Mouse (Mus musculus) limb, embryonic 14.5 days (tissue): ENCODE results near the gene Smad3. TPM values are rescaled to one million over a fixed set of nuclear protein-coding genes. Genes with fewer than 3 reads are reported as not detected.

Experiments
- ATAC-seq: fragments of 200-750 bp; cut with Nextera tagmentation; 2 replicates; pipeline ENCODE4 v1.8.0; 2017; ENCODE audit warnings: low read depth, moderate number of reproducible peaks, moderate TSS enrichment; ENCODE audit not compliant: low FRiP score
- DNase-seq: peaks from one replicate; pipeline ENCODE4 v3.0.0-alpha.2; 2015; ENCODE audit warnings: low spot score
- H3K27ac ChIP-seq: fragments of 300-500 bp; sonication (generic); replicated peaks from 2 replicates; pipeline ENCODE4 v1.5.1; 2014; ENCODE audit warnings: low read depth, mild to moderate bottlenecking, low read length, moderate library complexity, mixed read lengths
- H3K27me3 ChIP-seq: fragments of 300-500 bp; sonication (generic); 2 replicates; pipeline ENCODE4 v1.6.1; 2014; ENCODE audit warnings: low read length, mixed read lengths; ENCODE audit not compliant: control insufficient read depth, insufficient read depth
- H3K36me3 ChIP-seq: fragments of 300-500 bp; sonication (generic); 2 replicates; pipeline ENCODE4 v1.6.1; 2014; ENCODE audit warnings: mild to moderate bottlenecking, low read length, moderate library complexity, mixed read lengths; ENCODE audit not compliant: control insufficient read depth, insufficient read depth
- H3K4me1 ChIP-seq: fragments of 300-500 bp; sonication (generic); 2 replicates; pipeline ENCODE4 v1.6.1; 2014; ENCODE audit warnings: antibody characterized with exemption, low read length, mixed read lengths; ENCODE audit not compliant: control insufficient read depth, insufficient read depth
- H3K4me2 ChIP-seq: fragments of 300-500 bp; sonication (generic); replicated peaks from 2 replicates; pipeline ENCODE4 v1.6.1; 2014; ENCODE audit warnings: low read depth, mild to moderate bottlenecking, low read length, moderate library complexity; ENCODE audit not compliant: severe bottlenecking
- H3K4me3 ChIP-seq: fragments of 300-500 bp; sonication (generic); replicated peaks from 2 replicates; pipeline ENCODE4 v1.5.1; 2014; ENCODE audit warnings: low read length
- H3K9ac ChIP-seq: fragments of 300-500 bp; sonication (generic); 2 replicates; pipeline ENCODE4 v1.6.1; 2014; ENCODE audit warnings: mild to moderate bottlenecking, low read depth, low read length, moderate library complexity; ENCODE audit not compliant: severe bottlenecking
- H3K9me3 ChIP-seq: fragments of 300-500 bp; sonication (generic); 2 replicates; pipeline ENCODE4 v1.6.1; 2016; ENCODE audit warnings: low read length; ENCODE audit not compliant: control insufficient read depth
- POLR2A ChIP-seq: fragments of 200-500 bp; IDR thresholded peaks from 2 replicates; pipeline ENCODE4 v1.8.0; 2012; ENCODE audit warnings: inconsistent platforms, mild to moderate bottlenecking, moderate library complexity, borderline replicate concordance; ENCODE audit not compliant: insufficient read depth, insufficient read length; ENCODE audit errors: extremely low read depth
- WGBS: fragments of 180-500 bp; shearing (Covaris S2); extraction: QIAGEN DNeasy Blood & Tissue Kit; methylation state at CpG from one replicate; pipeline ENCODE4 v1.1.7; 2014; 5-methylcytosine and 5-hydroxymethylcytosine counted together
- polyA plus RNA-seq, 2 experiments: library from polyadenylated mRNA; depleted of rRNA in 1 of 2; stranded (reverse) in 1 of 2; unstranded in 1 of 2; fragments of >200 nt; fragmentation: Nextera tagmentation in 1 of 2; extraction: Ambion mirVana in 1 of 2; gene quantifications; 2 replicates each; pipeline versions ENCODE4 v1.2.1 to v1.2.3; 2012 to 2014

Smad3 gene
- polyA plus RNA-seq, 2 experiments: 25.1 to 50.9 TPM

DNA sequence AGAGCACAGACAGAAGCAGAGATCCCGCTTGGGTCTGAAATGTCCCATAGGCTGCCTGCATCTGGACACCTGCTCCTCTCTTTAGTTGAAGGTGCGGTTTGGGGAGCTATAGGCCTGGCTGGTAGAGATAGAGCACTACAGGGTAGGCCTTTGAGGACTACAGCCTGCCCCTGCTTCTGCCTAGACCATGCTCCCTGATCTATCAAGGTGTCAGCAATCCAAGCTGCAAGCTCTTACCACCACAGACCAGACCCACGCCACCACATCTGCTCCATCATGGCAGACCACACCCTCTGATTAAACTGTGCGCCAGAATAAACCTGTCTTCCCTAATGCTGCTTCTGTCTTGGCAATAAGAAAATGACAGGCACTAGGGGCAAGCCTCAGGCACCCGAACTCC, 13.2 kb downstream of the Smad3 start:
- WGBS: 86% methylated on average over 5 of the region's 5 CpGs
- H3K4me1 ChIP-seq: peaks cover 83% of the 10 kb centered on the region
- H3K9me3 ChIP-seq: no peaks in the 10 kb centered on the region

DNA sequence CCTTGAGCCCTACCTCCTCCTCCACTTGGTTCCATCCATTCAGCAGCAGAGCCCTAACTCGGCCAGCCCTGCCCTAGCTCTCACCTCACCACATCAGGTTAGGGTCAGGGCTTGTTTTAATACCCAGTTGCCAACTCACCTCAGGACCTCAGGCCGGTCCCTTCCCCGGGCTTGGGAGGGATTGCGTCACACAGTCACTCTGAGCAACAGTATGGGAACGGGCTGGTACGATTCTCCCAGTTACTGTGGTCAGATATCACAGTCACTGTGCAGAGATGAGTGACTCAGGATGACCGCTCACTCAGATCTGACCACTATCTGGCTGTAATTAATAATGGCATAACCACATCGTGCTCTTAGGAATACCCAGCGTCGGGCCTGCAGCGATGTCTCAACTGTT, 14.0 kb downstream of the Smad3 start:
- H3K27ac ChIP-seq: no peak overlapping the region
- no peak overlapping the region for H3K4me3 ChIP-seq
- DNase-seq (no peak), ATAC-seq (no peak)
- peaks cover 81% of the 10 kb centered on the region for H3K4me1 ChIP-seq
- no peak for TF ChIP-seq POLR2A
- 92% methylated on average over 11 of the region's 11 CpGs for WGBS
- H3K9me3 ChIP-seq: no peaks in the 10 kb centered on the region
- no peaks in the 10 kb centered on the region for H3K27me3 ChIP-seq
- no peak overlapping the region for H3K4me2 ChIP-seq
- peak overlapping the region; percentile 16; the same call in 1 of the 2 replicates for H3K9ac ChIP-seq
- H3K36me3 ChIP-seq: peaks cover 14% of the 10 kb centered on the region

More for the DNA sequence above, 13.2 kb downstream of the Smad3 start:
- ATAC-seq (no peak), DNase-seq (no peak)
- TF ChIP-seq POLR2A: no peak
- H3K4me3 ChIP-seq: no peak overlapping the region
- no peak overlapping the region for H3K4me2 ChIP-seq
- no peak overlapping the region for H3K27ac ChIP-seq
- peaks cover 8% of the 10 kb centered on the region for H3K36me3 ChIP-seq
- H3K27me3 ChIP-seq: no peaks in the 10 kb centered on the region
- no peak overlapping the region for H3K9ac ChIP-seq

DNA sequence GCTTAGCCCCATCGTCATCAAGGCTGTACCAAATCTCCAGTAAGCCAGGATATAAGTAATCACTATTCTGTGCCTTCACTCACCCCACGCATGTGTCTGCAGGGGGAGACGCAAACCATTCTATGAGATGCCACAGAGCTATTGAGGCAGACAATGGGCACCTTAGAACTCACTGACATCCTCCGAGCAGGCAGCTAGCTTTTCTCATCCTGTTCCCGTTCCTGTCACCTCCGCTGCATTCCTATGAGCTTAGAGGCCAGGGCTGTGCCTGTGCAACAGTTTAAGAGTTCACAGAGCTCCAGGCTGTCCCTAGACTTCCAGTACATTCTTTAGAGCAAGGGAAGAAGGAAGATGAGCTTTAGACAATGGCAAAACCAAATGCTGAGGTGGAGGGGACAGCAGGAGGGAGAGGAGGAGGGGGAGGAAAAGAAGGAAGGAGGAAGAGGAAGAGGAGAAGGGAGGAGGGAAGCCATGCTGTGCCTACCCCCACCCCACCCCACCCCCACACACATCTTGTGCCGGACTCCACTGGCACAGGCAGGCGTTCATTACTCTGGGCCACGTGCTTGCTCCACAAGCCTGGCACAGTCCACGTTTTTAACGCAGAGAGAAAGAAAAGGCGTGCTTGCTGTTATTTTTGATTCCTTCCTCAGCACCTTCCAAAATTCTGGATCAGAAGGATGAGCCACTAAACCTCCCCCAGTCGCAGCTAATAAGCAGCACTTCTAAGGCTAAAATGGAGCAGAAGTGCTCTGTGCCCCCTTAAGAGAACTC, 14.7 kb downstream of the Smad3 start:
- peak overlapping the region; percentile 16; the same call in 1 of the 2 replicates for H3K9ac ChIP-seq
- H3K9me3 ChIP-seq: no peaks in the 10 kb centered on the region
- no peak for DNase-seq
- 59% methylated on average over 13 of the region's 13 CpGs for WGBS
- peaks cover 84% of the 10 kb centered on the region for H3K4me1 ChIP-seq
- H3K4me3 ChIP-seq: no peak overlapping the region
- H3K36me3 ChIP-seq: peaks cover 16% of the 10 kb centered on the region
- no peak for ATAC-seq
- H3K27ac ChIP-seq: no peak overlapping the region
- H3K4me2 ChIP-seq: no peak overlapping the region
- no peaks in the 10 kb centered on the region for H3K27me3 ChIP-seq
- TF ChIP-seq POLR2A: no peak

DNA sequence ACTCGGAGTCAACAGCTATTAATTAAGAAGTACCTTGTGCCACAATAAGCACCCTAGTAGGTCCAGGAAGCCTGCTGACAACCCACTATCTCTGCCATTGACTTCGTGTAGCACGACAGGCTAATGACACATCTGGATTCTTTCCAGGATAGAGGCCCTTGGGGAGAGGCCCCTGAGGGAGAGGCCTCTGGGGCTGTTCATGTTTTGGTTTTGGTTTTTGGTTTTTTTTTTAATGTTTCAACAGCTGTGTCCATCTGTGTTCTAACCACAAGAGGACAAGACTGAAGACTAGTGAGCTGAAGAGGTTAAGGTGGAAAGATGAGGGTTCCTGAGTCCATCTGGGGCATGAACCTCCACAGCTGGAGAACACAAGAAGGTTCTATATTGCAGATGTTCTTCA, 15.5 kb downstream of the Smad3 start:
- TF ChIP-seq POLR2A: no peak
- 29% methylated on average over 3 of the region's 3 CpGs for WGBS
- no peak for DNase-seq

DNA sequence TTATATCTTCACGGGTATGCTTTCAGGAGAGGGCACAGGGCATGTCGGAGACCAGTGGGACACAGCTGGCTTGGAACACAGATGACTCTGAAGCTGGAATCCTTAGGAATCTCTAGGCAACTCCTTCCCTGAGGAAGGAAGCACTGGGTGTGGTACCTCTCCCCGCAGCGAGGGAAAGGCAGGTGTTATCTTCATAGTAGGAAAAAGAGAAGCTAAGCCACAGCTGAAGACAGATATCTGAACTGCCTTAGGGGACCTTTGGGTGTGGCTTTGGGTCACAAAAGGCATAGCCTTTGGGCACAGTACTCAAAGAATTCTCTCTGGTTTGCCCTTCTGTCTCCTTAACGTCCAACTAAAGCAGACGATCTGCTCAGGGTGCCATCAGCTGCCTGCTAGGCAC, 16.0 kb downstream of the Smad3 start:
- WGBS: 58% methylated on average over 6 of the region's 6 CpGs
- no peak overlapping the region for H3K4me2 ChIP-seq
- H3K9ac ChIP-seq: no peak overlapping the region
- DNase-seq: no peak
- H3K9me3 ChIP-seq: no peaks in the 10 kb centered on the region
- H3K27ac ChIP-seq: no peak overlapping the region
- no peak for TF ChIP-seq POLR2A
- no peak for ATAC-seq
- peaks cover 87% of the 10 kb centered on the region for H3K4me1 ChIP-seq
- H3K4me3 ChIP-seq: no peak overlapping the region
- H3K36me3 ChIP-seq: peaks cover 16% of the 10 kb centered on the region
- H3K27me3 ChIP-seq: no peaks in the 10 kb centered on the region

More for the DNA sequence above, 15.5 kb downstream of the Smad3 start:
- Histone ChIP-seq H3K9ac (no peak overlapping the region), H3K4me3 (no peak overlapping the region), H3K36me3 (peaks cover 16% of the 10 kb centered on the region), H3K4me2 (no peak overlapping the region), H3K9me3 (no peaks in the 10 kb centered on the region), H3K27me3 (no peaks in the 10 kb centered on the region), H3K4me1 (peaks cover 85% of the 10 kb centered on the region), H3K27ac (no peak overlapping the region)
- no peak for ATAC-seq
